Mouse (Mus musculus) adrenal gland, postnatal 0 days (tissue): ENCODE measurements around the gene Gjb5. TPM values are rescaled to one million over a fixed set of nuclear protein-coding genes. Genes with fewer than 3 reads are reported as not detected.

Experiments
- polyA plus RNA-seq: library from polyadenylated mRNA; unstranded; fragments of >200 nt; fragmentation: Nextera tagmentation; extraction: Ambion mirVana; gene quantifications from 2 replicates; pipeline ENCODE4 v1.2.1, GENCODE M21; 2015

Gene Gjb5
- 2.6 and 3.1 TPM in 2 replicates for polyA plus RNA-seq

DNA sequence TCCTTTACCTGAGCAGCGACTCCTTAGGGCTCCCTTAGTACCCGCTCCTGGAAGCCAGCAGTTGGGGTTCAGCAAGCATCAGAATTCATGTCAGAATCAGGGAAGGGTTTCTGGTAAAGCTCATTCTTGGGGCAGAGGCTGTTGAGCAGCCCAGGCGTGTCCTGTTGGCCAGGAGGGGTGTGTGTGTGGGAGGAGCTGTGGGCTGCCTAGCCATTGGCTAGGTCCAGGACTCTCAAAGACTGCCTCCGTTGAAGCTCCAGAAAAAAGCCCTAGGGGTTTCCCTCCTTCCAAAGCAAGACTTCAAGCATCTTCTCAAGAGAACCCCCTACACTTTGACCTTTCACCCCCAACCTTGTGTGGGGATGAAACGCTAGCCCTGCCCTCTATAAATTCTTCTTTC lies at the start of gene Gjb5:
Gene Gjb5, minus strand, starts transcription at position 164 of the 400 bp plus-strand sequence.

DNA sequence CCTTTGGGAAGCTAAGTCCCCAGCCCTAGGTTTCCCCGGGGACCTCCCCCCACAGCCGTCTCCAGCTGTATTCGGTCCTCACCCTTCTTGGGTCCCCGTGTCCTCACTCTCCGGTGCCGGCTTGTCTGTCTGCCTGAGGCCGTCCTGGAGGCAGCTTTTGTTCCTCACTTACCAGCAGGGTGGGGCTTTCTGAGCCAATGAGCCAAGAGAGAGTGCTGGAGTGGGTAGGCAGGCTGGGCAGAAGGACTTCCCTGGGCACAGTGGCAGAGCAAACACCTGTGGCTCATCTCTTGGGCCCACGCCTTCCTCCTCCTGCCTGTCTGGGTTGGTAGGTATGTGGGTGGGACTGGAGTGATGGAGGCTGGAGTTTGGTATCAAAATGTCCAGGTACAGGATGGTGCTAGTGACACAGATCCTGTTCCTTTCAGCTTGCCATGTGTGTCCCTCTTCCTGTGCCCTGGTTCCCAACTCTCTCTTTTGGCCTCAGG lies 4.0 kb downstream of the Gjb5 start, which contains the start of gene Gjb4:
Gene Gjb4, minus strand, starts transcription at position 131 of the 488 bp plus-strand sequence.

DNA sequence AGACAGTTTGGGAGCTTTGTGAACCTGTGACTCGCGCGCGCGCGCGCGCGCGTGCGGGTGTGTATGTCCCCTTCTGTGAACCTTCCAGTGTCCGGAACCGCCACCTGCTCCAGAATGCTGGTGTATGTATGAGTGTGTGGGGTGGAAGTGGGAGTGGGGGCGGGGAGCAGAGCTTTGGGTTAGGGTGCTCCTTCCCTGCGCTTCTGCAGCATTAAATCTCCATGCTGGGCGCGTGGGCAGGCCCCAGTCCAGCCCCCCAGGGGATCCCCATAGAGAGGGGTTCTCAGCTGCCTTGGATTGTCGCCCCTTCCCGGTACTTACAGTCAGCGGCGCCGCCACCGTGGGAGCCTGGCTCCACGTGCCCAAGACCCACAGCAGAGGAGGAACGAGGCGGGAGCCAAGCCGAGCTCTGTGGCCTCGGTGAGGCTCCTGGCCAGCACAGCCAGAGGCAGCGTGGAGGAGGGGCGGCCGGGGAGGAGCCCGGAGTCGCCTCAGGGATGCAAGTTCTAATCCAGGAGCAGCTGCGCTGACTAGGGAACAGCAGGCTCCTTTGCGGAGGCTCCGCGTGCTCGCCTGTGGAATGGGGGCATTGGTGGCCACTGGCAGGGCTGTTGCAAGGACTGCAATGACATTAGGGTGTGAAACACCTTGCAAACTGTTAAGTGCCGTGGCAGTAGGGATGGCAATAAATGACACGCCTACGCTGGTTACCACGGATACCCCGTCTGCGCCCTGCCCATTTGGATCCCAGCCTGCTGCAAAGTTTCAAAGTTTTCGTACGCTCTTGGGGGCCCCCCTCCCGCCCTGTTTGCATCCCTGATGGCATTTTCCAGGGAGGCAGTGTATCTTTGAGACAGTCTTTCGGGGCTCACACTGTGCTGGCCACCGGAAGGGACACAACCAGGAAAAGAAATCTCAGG lies 27.5 kb downstream of the Gjb5 start, which contains the start of gene Gjb3:
Gene Gjb3, minus strand, starts transcription at position 664 of the 920 bp plus-strand sequence.

DNA sequence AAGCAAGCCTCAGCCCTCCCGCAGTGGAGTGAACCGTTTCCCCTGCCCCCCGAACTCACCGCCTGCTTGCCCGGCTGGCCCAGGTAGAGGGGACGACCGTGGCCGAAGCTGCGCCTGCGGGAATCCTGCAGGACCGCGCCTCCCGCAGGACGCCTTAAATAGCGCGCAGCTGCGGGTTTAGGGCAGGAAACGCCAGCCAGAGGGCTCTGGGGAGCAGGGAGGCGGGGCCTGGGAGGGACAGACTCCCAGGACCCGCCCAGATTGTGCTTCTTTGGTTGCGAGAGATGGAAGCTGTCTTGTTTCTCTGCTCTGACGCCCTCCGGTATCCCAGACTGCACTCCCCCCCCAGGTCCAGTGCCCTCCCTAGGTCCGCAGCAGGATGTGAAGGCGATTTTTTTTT lies 44.1 kb downstream of the Gjb5 start, which contains the start of gene Gja4:
Gene Gja4, minus strand, starts transcription at position 179 of the 400 bp plus-strand sequence.

Other genes with a start within 250 kb of the Gjb5 start
- 39.4 and 62.7 TPM in 2 replicates for gene Tmem35b, start 234.5 kb downstream of the Gjb5 start, polyA plus RNA-seq
- 6.5 and 7.5 TPM in 2 replicates for gene Dlgap3, start 189.0 kb downstream of the Gjb5 start, polyA plus RNA-seq
- gene Smim12, start 114.4 kb downstream of the Gjb5 start, polyA plus RNA-seq: 58.9 and 65.1 TPM in 2 replicates
- 7.7 and 11.4 TPM in 2 replicates for gene Gja4, start 44.1 kb downstream of the Gjb5 start, polyA plus RNA-seq
- 0.38 and 0.55 TPM in 2 replicates for gene Gjb3, start 27.3 kb downstream of the Gjb5 start, polyA plus RNA-seq
- 0.39 and 0.43 TPM in 2 replicates for gene Gjb4, start 4.1 kb downstream of the Gjb5 start, polyA plus RNA-seq